Comparison of ENCODE assay signal across 9 mouse cellular contexts in genomic region chr8:110130537-110130936, GRCm38 (mm10). TPM values are rescaled to one million over a fixed set of nuclear protein-coding genes. Genes with fewer than 3 reads are reported as not detected.
A peak's percentile ranks its signal among the peaks of the same experiment; 100 is the strongest.
DNase-seq lines count a peak whose midpoint lies in the region; ATAC-seq and TF ChIP-seq lines count a peak whose summit lies in the region.
"Had no signal": no experiment of that assay in that cellular context is flagged by ENCODE, and none has a peak within 500 bp of the region (broad histone marks: within the 10 kb centered on the region; RNA-seq: fewer than 3 reads in every experiment).

No protein-coding gene starts in this region.

- H3K4me3 ChIP-seq in hindbrain, postnatal 0 days (ENCODE audit: low read length), result no peak overlapping the region

- peak; percentile 93 for TF ChIP-seq CTCF in hindbrain, postnatal 0 days (IDR thresholded peaks at IDR 0.05; ENCODE audit: low read depth)

- no peak overlapping the region for H3K27ac ChIP-seq in hindbrain, postnatal 0 days
- H3K27ac ChIP-seq: macrophage had no signal

- H3K27me3 ChIP-seq in hindbrain, postnatal 0 days (ENCODE audit: insufficient read depth, low read length), result no peaks in the 10 kb centered on the region

- H3K9me3 ChIP-seq in hindbrain, postnatal 0 days (ENCODE audit: low read length), result no peaks in the 10 kb centered on the region

- peak; percentile 84 for DNase-seq in WW6 (ENCODE audit: low read depth, low spot score)
- DNase-seq in cerebellum, adult 18-20 months, result peak; percentile 87 to 89
- DNase-seq in forelimb bud, embryonic 11.5 days (ENCODE audit: low read depth, low spot score), result peak; percentile 79
- peak; percentile 92 for DNase-seq in hindbrain, postnatal 0 days (ENCODE audit: low spot score)
- DNase-seq in layer of hippocampus, postnatal 36 days, result peak; percentile 68 to 81
- DNase-seq in right cerebral cortex, postnatal 4 days, result peak; percentile 91
- DNase-seq in T-cell, adult 2 months (ENCODE audit: low spot score), result no peak

- ATAC-seq in hindbrain, postnatal 0 days, result peak; percentile 70
- ATAC-seq in megakaryocyte-erythroid progenitor cell, adult 5-6 weeks (replicated peaks; ENCODE audit: low FRiP score, low TSS enrichment, poor library complexity, severe bottlenecking), result peak; percentile 90

- WGBS in hindbrain, postnatal 0 days, result 23% methylated on average over 13 of the region's 13 CpGs

- no peak overlapping the region for H3K4me2 ChIP-seq in hindbrain, postnatal 0 days (ENCODE audit: low read depth, low read length)

- H3K36me3 ChIP-seq in hindbrain, postnatal 0 days (ENCODE audit: insufficient read depth, low read length), result no peaks in the 10 kb centered on the region

- 0 out of 2 replicates have a peak, but pooled peaks cover 3% of the 10 kb centered on the region for H3K4me1 ChIP-seq in hindbrain, postnatal 0 days (ENCODE audit: insufficient read depth, low read length)

- no peak overlapping the region for H3K9ac ChIP-seq in hindbrain, postnatal 0 days (replicated peaks; ENCODE audit: low read length)

RNA-seq across cellular contexts. Expression of gene Gm17720, which starts 28.0 kb away (rescaled TPM):
- total RNA-seq in hindbrain, postnatal 0 days (2014; rRNA removed), result not detected in 2 replicates
- polyA plus RNA-seq in hindbrain, postnatal 0 days (2015; fragmentation: Nextera tagmentation; extraction: Ambion mirVana), result not detected in 2 replicates
- not detected for total RNA-seq in layer of hippocampus, postnatal 36 days (2021)
- not detected in 2 replicates for total RNA-seq in megakaryocyte-erythroid progenitor cell, adult 5-6 weeks (2014; fragmentation: Nextera tagmentation)
- total RNA-seq in megakaryocyte-erythroid progenitor cell, adult 5-6 weeks (2017), result not detected in 2 replicates
- polyA plus RNA-seq: macrophage had no signal

RNA-seq across cellular contexts. Expression of gene Gm21964, which starts 29.5 kb away (rescaled TPM):
- total RNA-seq in hindbrain, postnatal 0 days (2014; rRNA removed), result not detected in 2 replicates
- not detected in 2 replicates for polyA plus RNA-seq in hindbrain, postnatal 0 days (2015; fragmentation: Nextera tagmentation; extraction: Ambion mirVana)
- total RNA-seq in layer of hippocampus, postnatal 36 days (2021), result not detected
- not detected in 2 replicates for total RNA-seq in megakaryocyte-erythroid progenitor cell, adult 5-6 weeks (2014; fragmentation: Nextera tagmentation)
- total RNA-seq in megakaryocyte-erythroid progenitor cell, adult 5-6 weeks (2017), result not detected in 2 replicates
- polyA plus RNA-seq: macrophage had no signal

RNA-seq across cellular contexts. Expression of gene Calb2, which starts 37.5 kb away (rescaled TPM):
- 50.8 and 66.2 TPM in 2 replicates for total RNA-seq in hindbrain, postnatal 0 days (2014; rRNA removed)
- 166 and 168 TPM in 2 replicates for polyA plus RNA-seq in hindbrain, postnatal 0 days (2015; fragmentation: Nextera tagmentation; extraction: Ambion mirVana)
- 10 to 100 TPM; 44.3 to 51.0 TPM for total RNA-seq in layer of hippocampus, postnatal 36 days (2021)
- total RNA-seq in megakaryocyte-erythroid progenitor cell, adult 5-6 weeks (2014; fragmentation: Nextera tagmentation), result not detected in 2 replicates
- not detected in 2 replicates for total RNA-seq in megakaryocyte-erythroid progenitor cell, adult 5-6 weeks (2017)
- polyA plus RNA-seq: macrophage had no signal

RNA-seq across cellular contexts. Expression of gene Zfp612, which starts 51.0 kb away (rescaled TPM):
- total RNA-seq in hindbrain, postnatal 0 days (2014; rRNA removed), result 11.7 and 12.3 TPM in 2 replicates
- polyA plus RNA-seq in hindbrain, postnatal 0 days (2015; fragmentation: Nextera tagmentation; extraction: Ambion mirVana), result 16.6 and 16.7 TPM in 2 replicates
- 10 to 100 TPM; 26.8 to 27.4 TPM for total RNA-seq in layer of hippocampus, postnatal 36 days (2021)
- total RNA-seq in megakaryocyte-erythroid progenitor cell, adult 5-6 weeks (2014; fragmentation: Nextera tagmentation), result 0.27 TPM in 1 of 2 replicates, not detected in the other
- not detected in 2 replicates for total RNA-seq in megakaryocyte-erythroid progenitor cell, adult 5-6 weeks (2017)
- polyA plus RNA-seq: macrophage had no signal

Comparison
In these comparisons a context has a peak if more than half of its experiments do, and no peak if none do; other contexts are left out.
1. RNA of gene Calb2, which starts 37.5 kb away (total RNA-seq): 50.8 to 66.2 TPM in hindbrain, postnatal 0 days and 44.3 to 51.0 TPM in layer of hippocampus, postnatal 36 days; not detected in megakaryocyte-erythroid progenitor cell, adult 5-6 weeks; every median in the first group is over 10 times any median in the second.